Mouse (Mus musculus): ENCODE results near the gene Tmem156.

The Tmem156 gene

DNA sequence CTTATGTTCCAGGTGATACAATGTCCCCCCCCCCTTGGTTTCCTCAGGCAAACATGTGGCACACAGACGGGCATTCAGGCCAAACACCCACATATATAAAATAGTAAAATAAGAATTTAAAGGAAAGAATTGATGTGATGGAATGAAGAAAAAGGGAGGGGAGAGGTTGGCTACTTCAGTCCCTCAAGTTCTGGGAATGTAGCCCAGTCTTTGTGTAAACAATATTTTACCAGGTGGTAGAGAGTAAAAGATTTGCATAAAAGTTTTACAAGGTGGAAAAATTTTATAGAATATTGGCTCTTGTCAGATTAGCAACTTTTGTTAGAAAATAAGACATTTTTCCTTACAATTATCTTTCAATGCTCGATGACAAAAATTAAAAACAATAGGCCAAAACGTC is 4.9 kb upstream of the Tmem156 start:
- no peak for DNase-seq (ENCODE audit: low spot score)

DNA sequence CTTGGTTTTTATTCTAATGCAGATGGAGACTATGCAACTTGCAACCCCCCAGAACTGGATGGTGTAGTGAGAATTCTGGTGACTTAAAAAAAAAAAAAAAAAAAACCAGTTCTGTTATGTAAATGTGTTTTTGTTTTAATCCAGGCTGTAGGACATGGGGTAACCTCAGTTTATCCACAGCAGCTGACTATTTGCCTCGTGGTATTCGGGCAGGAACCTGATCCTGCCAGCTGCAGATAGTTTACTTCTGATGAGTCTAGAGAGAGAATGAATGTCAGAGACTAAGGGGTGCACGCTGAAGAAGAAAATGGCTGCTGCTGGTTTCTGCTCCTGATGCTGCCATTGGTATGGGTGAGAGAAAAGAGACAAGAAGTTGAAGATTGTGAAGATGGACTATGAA is 4.2 kb upstream of the Tmem156 start:
- DNase-seq (ENCODE audit: low spot score), result no peak

DNA sequence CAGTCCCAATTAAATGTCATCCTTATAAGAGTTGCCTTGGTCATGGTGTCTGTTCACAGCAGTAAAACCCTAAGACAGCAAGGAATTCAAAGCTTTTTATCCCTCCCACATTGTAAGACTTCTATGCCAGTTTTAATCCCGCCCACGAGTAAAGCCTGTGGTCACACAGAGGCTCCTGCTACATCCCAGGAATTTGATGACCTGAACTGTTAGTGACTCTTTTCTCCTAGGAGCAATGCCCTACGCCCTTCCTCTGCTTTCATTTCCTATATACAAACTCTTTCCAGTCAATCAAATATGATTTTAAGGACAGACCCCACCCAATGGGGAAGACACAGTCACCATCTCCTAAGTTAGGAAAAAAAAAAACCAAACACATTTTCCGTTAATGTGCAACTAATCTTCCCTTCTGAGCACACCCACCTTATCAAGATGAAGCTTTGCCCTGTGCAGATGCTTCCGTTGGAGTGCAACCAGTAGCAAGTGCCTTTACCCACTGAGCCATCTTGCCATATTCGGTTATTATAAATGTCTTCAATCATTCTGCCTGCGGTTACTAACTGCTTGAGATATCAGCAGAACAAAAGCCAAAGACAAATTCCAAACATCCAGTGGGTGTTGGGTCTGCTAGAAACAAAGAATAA is 3.1 kb upstream of the Tmem156 start:
- DNase-seq (ENCODE audit: low spot score), result no peak

DNA sequence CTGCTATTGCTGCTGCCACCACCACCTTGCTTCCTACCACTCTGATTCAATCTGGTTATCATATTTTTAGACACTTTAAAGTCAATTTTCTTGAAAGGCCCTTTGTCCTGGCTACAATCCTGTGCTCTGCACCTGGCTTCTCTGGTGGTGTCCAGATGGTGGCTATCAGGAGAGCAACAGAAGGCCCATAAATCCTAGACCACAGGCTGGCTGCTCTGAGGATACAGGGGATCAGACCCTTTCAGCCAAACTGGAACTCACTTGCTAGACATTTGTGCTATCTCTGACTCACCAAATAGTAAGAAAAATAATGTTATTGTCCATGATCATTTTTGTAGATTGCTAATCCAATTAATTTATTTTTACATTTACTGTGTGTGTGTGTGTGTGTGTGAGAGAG is 1.8 kb upstream of the Tmem156 start:
- no peak for DNase-seq (ENCODE audit: low spot score)

DNA sequence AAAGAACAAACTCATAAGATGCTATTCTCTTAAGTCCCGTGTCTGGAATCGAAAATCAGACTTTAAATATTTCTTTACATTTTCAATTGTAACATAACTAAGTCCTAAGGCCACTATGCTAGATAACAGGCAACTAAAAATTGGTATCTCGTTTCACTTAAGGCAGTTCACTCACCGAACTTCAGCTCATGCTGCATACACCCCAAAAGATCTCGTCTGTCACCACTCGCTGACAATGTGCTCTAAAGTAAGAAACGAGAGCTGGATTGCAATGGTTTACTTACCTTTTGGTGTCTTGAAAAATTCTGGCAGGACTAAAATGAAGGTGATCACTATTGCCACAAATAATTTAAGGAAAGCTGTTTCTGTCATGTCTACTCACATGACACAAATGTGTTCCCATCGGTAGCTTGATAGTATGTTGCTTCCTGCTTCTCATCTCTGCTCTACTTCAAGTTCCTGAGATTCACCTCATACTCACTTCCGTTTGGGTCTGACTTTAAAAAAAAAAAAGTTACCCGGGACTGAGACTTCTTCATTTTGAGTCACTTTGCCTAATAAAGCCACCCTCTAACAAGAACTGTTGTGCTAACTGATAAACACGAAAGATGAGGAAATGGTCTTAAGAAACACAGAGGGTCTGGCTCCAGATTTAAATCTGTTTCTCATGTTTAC is 611 bp downstream of the Tmem156 start:
- no peak for DNase-seq (ENCODE audit: low spot score)

DNA sequence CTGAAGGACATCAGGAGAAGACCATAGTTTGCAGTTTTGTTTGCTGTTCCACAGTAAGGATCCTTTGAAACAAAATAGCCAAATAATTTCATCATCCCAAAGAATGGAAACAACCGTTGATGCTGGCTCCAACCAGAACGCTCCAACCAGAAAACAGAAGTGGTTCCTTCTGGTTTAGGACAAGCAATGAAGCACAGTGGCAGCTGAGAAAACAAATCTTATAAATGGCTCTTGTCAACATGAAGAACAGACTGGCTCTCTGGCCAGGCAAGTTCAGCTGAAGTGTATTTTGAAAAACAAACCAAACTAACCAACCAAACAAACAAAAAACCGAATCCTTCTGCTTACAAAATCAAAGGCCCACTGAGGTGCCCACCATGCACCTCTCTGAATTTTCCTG is 2.2 kb downstream of the Tmem156 start:
- DNase-seq (ENCODE audit: low spot score), result no peak

DNA sequence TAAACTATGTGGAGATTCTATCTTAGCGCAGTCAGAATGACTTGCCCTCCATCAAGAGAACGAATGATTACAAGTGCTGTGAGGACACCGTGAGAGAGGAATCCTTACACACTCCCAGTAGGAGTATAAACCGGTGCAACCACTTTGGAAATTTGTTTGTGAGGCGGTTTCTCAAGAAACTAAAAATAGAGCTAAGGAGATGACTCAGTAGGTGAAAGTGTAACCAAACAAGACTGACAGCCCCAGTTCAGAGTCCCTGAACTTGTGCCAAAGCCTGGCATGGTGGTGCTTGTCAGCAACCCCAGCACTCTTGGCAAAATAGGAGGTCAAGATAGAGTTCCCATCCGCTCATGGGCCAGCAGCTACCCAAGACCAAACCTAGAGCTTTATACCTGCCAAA is 5.4 kb downstream of the Tmem156 start:
- DNase-seq (ENCODE audit: low spot score), result no peak

DNA sequence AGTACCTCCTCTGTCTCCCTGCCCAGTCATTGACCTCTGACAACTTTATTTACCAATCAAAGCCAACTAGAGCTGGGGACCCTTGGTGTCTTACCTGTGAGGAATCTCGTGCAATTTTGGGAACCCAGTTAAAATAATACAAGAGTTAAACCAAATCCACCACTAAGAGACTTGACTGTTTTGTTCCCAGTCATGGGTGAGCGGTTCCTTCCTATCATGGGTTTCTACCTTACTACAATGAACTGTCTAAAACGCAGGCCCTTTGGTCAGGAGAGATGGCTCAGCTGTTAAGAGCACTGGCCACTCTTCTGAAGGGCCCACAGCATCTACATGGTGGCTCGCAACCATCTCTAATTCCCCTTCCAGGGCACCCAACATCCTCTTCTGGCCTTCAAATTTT is 10.1 kb downstream of the Tmem156 start:
- DNase-seq (ENCODE audit: low spot score), result no peak

DNA sequence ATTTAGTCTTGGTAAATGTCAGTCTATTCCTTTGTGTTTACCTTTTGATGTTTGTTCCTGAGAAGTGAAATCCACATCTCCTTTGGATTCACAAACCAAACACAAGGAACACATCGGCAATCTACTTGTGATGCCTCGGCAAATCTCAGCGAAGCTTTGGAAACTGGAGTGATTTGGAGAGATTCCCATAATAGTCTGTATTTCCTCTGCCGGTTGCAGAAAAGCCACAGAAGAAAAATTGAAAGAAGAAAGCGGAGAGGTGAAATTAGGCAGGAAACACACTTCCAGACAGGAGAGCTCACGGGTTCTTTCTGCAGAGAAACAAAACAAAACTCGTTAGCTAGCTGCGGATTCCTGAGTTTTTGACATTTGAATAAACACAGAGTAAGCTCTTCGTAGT is 12.1 kb downstream of the Tmem156 start:
- DNase-seq (ENCODE audit: low spot score), result peak; percentile 21

DNA sequence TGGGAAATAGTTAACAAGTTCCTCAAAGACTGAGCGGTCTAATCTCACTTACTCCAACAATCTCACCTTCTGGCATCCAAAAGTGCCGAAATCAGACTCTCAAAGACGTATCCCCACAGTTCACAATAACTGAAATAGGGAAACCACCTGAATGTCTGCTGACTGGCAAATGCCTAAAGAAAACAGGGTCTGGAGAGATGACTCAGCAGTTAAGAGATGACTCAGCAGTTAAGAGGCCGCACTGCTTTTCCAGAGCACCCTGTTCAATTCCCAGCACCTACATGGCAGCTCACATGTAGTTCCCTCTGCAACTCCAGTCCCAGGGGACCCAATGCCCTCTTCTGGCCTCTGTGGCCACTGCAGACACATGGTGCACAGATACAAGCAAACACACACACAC is 13.9 kb downstream of the Tmem156 start:
- DNase-seq (ENCODE audit: low spot score), result no peak

DNA sequence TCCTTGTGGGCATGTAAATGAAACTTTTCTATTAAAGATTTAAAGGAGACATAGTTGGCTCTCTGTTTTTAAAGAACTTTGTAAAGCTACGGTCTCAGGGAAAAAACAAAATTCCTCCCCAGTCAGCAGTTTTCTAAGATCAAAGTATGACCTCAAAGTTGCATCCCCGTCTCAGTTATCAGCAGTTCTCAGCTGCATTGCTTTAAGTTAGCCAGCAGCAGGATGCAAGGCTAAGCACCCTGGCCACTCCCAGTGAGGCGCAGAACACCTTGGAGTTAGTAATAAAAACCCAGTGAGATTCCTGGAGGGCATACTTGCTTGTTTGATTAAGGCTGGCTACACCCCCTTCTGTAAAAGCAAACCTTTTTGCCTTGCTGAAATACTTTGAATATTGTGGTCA is 15.2 kb downstream of the Tmem156 start:
- DNase-seq (ENCODE audit: low spot score), result no peak

DNA sequence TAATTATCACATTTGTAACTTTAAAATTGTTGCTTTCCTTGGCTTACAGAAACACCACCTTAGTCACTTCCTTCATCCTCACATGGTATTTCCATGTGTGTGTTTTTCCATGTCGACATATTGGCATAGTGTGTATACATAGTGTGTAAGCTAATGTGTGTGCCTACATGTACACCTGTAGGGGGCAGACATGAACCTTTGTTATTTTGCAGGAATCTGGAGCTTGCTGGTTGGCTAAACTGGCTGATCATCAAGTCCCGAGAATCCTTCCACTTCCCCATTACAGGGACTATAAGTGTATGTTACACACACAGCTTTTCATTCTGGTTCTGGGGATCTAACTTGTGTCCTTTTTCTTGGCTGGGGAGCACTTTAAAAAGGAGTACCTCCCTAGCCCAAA is 15.8 kb downstream of the Tmem156 start:
- DNase-seq (ENCODE audit: low spot score), result no peak

DNA sequence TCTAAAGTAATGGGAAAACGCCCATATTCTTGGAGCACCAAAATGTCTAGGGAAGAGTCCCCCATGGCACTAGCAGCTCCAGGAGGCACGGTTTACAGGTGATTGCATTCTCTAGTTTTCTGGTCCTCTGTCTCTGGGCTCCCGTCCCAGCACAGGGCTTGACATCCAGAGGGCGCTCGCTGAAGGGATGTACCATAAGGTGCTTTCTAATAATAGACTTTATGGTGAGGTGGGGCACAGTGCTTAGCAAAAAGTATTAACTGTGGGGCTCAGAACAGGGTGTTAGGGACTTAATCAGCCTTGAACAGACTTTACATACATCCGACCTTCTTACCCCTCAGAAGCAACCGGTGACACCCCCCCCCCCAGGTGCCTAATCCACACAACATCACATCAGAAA is 17.2 kb downstream of the Tmem156 start:
- no peak for DNase-seq (ENCODE audit: low spot score)

DNA sequence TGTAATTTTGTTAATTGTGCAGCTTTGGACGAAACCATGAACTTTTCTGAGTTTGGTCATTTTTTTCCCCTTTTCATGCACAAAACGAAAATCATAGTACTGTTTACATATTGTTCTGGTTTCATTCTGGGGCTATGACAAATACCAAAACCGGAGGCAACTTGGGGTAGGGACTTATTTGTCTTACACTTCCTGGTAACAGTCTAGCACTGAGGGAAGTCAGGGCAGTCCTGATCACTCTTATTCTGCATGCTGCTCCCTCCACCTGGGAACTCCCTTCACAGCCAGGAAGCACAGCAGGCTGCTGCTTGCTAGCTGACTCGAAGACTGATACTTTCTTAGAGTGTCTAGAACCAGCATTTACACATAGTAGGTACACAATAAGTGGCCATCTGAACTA is 18.7 kb downstream of the Tmem156 start:
- DNase-seq (ENCODE audit: low spot score), result no peak

DNA sequence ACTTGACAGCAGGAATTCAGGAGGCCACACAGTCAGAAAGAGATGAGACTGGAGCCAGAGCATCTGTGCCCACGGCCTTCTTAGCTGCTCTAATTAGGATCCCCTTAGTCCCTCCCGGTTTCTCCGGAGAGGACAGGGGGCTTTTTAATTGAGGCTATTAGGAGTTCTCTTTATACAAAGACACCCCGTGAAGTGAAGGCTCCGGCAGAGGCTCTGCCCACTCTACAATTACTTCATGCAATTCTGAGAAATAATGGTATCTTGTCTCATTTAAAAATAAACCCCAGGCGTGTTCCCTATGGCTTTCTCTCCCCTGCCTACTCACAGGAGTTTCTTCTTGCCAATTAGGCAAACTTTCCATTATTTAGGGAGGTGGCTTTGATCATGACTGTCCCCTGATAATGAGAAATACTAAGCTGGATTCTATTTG is 20.2 kb downstream of the Tmem156 start:
- no peak for DNase-seq (ENCODE audit: low spot score)

DNA sequence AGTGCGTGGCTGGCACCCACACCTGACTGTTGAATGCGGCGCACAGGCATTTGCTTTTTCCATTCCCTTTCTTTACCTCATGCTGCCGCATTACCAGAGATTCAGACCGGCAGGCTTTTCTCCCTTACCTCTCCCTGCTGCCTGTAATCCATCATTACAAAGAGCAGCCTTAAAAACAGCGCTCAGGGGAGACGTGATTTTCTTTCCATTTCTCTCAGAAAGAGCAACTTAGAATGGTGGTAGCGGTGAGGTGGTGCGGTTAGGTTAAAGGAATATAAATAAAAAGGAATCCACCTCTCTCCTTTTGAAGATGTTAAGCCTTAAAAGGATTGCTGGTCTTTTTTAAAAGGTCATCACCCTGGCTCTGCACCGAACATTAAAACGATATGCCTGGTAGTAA is 22.1 kb downstream of the Tmem156 start:
- DNase-seq (ENCODE audit: low spot score), result no peak

DNA sequence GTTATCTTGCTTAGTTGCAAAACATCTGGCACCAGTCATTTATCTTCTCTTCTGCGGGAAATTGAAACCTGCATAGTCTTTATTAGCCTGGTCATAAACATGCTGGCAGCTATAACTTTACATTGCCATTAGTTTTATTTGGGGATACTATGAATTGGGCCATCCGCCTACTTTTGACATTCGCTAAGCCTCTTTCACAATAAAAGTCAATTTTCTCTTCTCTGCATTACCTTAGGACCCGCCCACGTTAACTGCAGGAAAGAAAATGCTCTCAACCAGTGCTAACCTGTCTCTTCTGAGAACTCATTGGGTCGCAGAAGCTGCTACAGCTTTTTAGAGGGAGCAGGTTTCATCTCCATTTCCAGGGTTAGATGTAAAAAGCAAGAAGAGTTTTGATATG is 23.8 kb downstream of the Tmem156 start:
- DNase-seq (ENCODE audit: low spot score), result no peak

DNA sequence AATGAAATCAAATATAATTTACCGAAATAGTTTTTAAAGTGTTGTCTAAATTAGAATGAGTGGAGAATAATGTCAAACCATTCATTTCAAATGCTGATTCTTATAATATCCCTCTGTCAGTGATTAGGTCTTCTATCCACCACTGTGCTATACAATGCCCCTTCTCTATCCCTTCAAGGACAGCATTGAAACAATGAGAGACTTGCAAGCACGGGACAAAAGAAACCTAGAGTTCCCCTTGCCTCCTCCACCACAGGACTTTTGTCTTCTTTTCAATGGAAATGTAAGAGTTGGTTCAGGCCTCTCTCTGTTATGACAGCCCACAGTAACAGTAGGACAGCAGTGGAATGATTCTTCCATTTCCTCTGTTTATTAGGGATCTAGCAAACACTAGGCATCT is 28.7 kb downstream of the Tmem156 start:
- DNase-seq (ENCODE audit: low spot score), result no peak

DNA sequence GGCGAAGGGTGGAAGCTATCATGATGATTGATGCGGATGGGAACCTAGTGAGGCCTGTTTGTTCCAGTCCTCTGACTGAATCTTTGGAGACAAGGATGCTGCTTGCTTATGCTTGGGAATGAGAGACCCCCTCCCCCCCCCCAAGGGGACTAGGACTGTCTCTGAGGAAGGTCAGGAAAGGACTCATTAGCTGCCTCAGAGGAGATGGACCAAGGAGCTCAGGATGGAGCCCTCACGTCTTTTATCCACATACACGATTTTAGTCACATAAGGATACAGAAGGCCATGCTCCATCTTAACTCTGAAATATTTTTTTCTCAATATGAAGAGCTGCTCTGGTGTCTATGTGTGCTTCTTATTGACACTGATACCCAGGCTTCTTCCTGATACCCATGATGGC is 29.7 kb downstream of the Tmem156 start:
- DNase-seq (ENCODE audit: low spot score), result no peak

DNA sequence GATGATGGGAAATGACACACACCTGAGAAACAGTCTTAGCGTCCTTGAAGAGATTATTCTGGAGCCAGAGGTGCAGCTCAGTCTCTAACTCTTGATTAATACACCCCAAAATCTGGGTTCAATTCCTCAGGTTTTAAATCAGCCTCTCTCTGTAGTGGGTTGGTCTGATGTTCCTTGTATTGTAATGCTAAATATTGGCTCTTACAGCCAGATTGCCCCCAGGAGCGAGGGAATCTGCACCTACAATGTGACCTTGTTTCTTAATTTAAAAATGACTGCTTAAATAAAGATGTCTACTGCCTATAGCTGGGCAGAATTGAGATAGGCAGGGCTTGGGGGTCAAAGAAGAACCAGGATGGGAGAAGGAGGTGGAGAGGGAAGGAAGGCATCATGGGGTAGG is 32.1 kb downstream of the Tmem156 start:
- no peak for DNase-seq (ENCODE audit: low spot score)

DNA sequence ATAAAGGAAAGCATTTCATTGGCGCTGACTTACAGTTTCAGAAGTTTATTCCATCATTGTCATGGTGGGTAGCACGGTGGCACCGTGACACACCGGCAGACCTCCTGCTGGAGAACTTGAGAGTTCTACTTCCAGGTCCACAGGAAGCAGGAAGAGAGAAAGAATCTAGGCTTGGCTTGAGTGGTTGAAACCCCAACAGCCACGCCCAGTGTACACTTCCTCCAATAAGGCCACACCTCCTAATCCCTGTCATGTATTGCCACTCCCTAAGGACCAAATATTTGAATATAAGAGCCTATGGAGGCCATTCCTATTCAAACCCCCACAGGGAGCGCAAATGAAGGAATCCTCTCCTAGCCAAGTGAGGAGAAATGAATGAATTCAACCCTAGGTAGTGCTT is 34.3 kb downstream of the Tmem156 start:
- no peak for DNase-seq (ENCODE audit: low spot score)

DNA sequence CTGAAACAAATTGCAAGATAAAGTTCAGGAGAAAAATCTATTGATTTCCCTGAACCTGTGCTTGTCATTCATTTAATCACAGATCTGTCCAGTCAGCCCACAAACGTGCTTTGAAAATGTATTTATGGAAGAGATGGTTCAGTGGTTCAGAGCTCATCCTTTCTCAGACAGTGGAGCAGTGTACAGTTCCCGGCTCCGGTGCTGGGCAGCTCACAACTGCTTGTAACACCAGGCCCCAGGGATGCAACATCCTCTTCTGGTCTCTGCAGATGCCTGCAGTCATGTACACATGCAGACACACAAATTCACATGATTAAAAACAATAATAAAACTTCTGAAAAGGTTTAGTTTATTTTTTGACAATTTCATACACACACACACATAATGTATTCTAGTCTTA is 40.4 kb downstream of the Tmem156 start:
- DNase-seq (ENCODE audit: low spot score), result no peak

DNA sequence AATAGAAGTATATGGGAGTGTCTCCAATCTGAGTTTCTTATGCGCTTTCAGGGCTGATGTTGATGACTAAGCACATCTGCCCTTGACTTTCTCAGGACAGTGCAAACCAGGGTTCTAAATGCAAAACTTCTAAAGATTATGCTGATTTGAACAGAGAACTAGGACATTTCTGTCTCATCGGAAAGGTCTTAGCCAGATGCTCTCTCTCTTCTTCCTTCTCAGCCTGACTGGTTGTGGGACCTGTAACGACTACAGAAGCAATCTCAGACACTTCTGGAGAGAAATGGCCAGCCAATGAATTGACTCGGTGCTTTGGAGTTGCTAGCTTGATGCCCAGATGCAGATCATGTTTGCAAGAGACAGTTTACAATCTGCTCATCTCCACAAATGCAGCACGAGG is 42.1 kb downstream of the Tmem156 start:
- DNase-seq (ENCODE audit: low spot score), result no peak

DNA sequence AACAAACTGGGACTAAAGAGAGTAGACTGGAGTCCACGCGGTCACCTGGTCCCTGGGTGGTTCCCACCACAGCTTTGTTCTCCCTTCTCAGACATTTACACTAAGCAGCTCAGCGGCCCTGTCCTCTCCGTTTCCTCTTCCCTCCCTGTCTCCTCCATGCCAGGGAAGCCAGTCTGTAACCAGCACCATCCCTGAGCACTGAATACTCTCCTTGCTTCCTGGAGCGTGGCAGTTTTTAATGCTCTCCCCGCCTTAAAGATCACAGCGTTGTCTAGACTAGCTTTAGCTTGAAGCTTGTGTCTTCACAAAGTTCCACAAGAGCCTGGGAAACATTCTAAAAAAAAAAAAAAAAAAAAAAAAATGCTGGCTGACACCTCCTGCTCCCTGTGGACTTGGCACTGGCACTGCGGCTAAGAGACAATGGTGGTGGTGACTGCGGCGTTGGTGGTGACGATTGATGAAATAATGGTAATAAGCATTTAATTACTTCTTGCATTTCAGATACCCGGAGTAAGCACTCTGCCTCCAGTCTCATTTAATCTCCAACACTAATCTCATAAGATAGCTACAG is 44.6 kb downstream of the Tmem156 start:
- DNase-seq (ENCODE audit: low spot score), result no peak

All from layer of hippocampus, adult 9-10 months (tissue).